Mouse (Mus musculus) spleen, adult 2 months (tissue): Measurements from ENCODE around the gene Ntpcr. TPM values are rescaled to one million over a fixed set of nuclear protein-coding genes. Genes with fewer than 3 reads are reported as not detected.

ENCODE experiments used
- DNase-seq, 2 experiments: peaks; one replicate each; pipeline versions ENCODE4 v3.0.0 to v3.0.0-alpha.2; 2012 to 2021; ENCODE audit warnings: low spot score in 2 of 2, low read depth in 1 of 2
- H3K27ac ChIP-seq: fragments of 200-500 bp; 2 replicates; pipeline ENCODE4 v1.5.1; 2012; ENCODE audit warnings: low read length, inconsistent platforms; ENCODE audit not compliant: insufficient read depth
- H3K27me3 ChIP-seq: fragments of 200-500 bp; 2 replicates; pipeline ENCODE4 v1.6.1; 2012; ENCODE audit warnings: mild to moderate bottlenecking, moderate library complexity, low read length, inconsistent platforms; ENCODE audit not compliant: control insufficient read depth, insufficient read depth
- H3K36me3 ChIP-seq: fragments of 200-500 bp; 2 replicates; pipeline ENCODE4 v1.6.1; 2012; ENCODE audit warnings: mild to moderate bottlenecking, low read length, inconsistent platforms; ENCODE audit not compliant: control insufficient read depth, insufficient read depth
- H3K4me1 ChIP-seq: fragments of 200-500 bp; 2 replicates; pipeline ENCODE4 v1.6.1; 2011; ENCODE audit warnings: inconsistent platforms; ENCODE audit not compliant: control insufficient read depth, insufficient read depth, insufficient read length
- H3K4me3 ChIP-seq: fragments of 200-500 bp; 2 replicates; pipeline ENCODE4 v1.5.1; 2011; ENCODE audit warnings: mild to moderate bottlenecking, inconsistent platforms; ENCODE audit not compliant: insufficient read depth, insufficient read length; ENCODE audit errors: extremely low read depth
- CTCF ChIP-seq: fragments of 200-500 bp; IDR thresholded peaks from 2 replicates; pipeline ENCODE4 v1.5.1; 2011; ENCODE audit warnings: mild to moderate bottlenecking, inconsistent platforms; ENCODE audit not compliant: insufficient read depth, insufficient read length, insufficient replicate concordance; ENCODE audit errors: extremely low read depth
- POLR2A ChIP-seq: fragments of 200-500 bp; IDR thresholded peaks from 2 replicates; pipeline ENCODE4 v1.6.1; 2011; ENCODE audit warnings: low read depth, low read length, inconsistent platforms
- WGBS: fragments of 180-500 bp; shearing (Covaris S2); methylation state at CpG from one replicate; pipeline ENCODE4 v1.1.7; 2018; 5-methylcytosine and 5-hydroxymethylcytosine counted together
- polyA plus RNA-seq: library from polyadenylated mRNA; depleted of rRNA; stranded (reverse); fragments of >200 nt; gene quantifications from 2 replicates; pipeline ENCODE4 v1.2.3, GENCODE M21; 2012; rRNA removed

The Ntpcr gene
- polyA plus RNA-seq, result 11.8 and 12.5 TPM in 2 replicates

- peaks cover 15% of the 10 kb centered on the region for H3K4me1 ChIP-seq
- H3K27ac ChIP-seq, result no peak within 1 kb of the TSS
- H3K4me3 ChIP-seq, result no peak within 1 kb of the TSS
- DNase-seq, result no peak
- 62% methylated on average over 7 of the region's 7 CpGs for WGBS
- H3K36me3 ChIP-seq, result no peaks in the 10 kb centered on the region
- TF ChIP-seq POLR2A (no peak), CTCF (no peak)
- no peaks in the 10 kb centered on the region for H3K27me3 ChIP-seq
Measured at GRCm38 (mm10) chr8:125729746-125730145, at the start of gene Ntpcr. TSS of gene Ntpcr (plus strand) at chr8:125729963.

- peaks cover 3% of the 10 kb centered on the region; the same call in 1 of the 2 replicates for H3K4me1 ChIP-seq
- TF ChIP-seq CTCF (no peak), POLR2A (no peak)
- no peak overlapping the region for H3K27ac ChIP-seq
- H3K27me3 ChIP-seq, result no peaks in the 10 kb centered on the region
- 51% methylated on average over 8 of the region's 8 CpGs for WGBS
- no peak for DNase-seq
- H3K4me3 ChIP-seq, result no peak overlapping the region
- H3K36me3 ChIP-seq, result no peaks in the 10 kb centered on the region
Measured at GRCm38 (mm10) chr8:125680851-125681408, 48.8 kb upstream of the Ntpcr start.

GRCm38 (mm10) chr8:125685216-125685760, 44.5 kb upstream of the Ntpcr start:
- WGBS, result 71% methylated on average over 6 of the region's 6 CpGs
- Histone ChIP-seq H3K27me3 (no peaks in the 10 kb centered on the region), H3K4me3 (no peak overlapping the region), H3K36me3 (no peaks in the 10 kb centered on the region), H3K4me1 (peaks cover 3% of the 10 kb centered on the region; the same call in 1 of the 2 replicates), H3K27ac (no peak overlapping the region)
- TF ChIP-seq POLR2A, result no peak
- no peak for TF ChIP-seq CTCF
- no peak for DNase-seq

GRCm38 (mm10) chr8:125686221-125686865, 43.4 kb upstream of the Ntpcr start:
- no peak overlapping the region for H3K27ac ChIP-seq
- no peak for DNase-seq

GRCm38 (mm10) chr8:125690166-125690915, 39.4 kb upstream of the Ntpcr start:
- no peaks in the 10 kb centered on the region for H3K36me3 ChIP-seq
- no peak overlapping the region for H3K4me3 ChIP-seq
- TF ChIP-seq CTCF (no peak), POLR2A (no peak)
- WGBS, result 78% methylated on average over 15 of the region's 15 CpGs
- no peaks in the 10 kb centered on the region for H3K4me1 ChIP-seq
- DNase-seq, result no peak
- H3K27ac ChIP-seq, result no peak overlapping the region
- H3K27me3 ChIP-seq, result no peaks in the 10 kb centered on the region

More at GRCm38 (mm10) chr8:125686221-125686865, 43.4 kb upstream of the Ntpcr start:
- Histone ChIP-seq H3K4me1 (peaks cover 3% of the 10 kb centered on the region; the same call in 1 of the 2 replicates), H3K27me3 (no peaks in the 10 kb centered on the region), H3K36me3 (no peaks in the 10 kb centered on the region), H3K4me3 (no peak overlapping the region)
- TF ChIP-seq POLR2A (no peak), CTCF (no peak)
- WGBS, result 87% methylated on average over 9 of the region's 9 CpGs

- TF ChIP-seq POLR2A, result no peak
- no peak for TF ChIP-seq CTCF
- Histone ChIP-seq H3K27ac (no peak overlapping the region), H3K4me3 (no peak overlapping the region), H3K4me1 (no peaks in the 10 kb centered on the region), H3K36me3 (no peaks in the 10 kb centered on the region), H3K27me3 (no peaks in the 10 kb centered on the region)
- 85% methylated on average over 3 of the region's 3 CpGs for WGBS
- no peak for DNase-seq
Measured at GRCm38 (mm10) chr8:125690961-125691360, 38.8 kb upstream of the Ntpcr start.
